Mouse (Mus musculus) kidney, adult 11 months (tissue): ENCODE results near the gene Baiap3.

Experiments used
- DNase-seq: peaks from one replicate; pipeline ENCODE4 v3.0.0; 2022

Gene Baiap3

GRCm38 (mm10) chr17:25202401-25202800 lies 53.8 kb downstream of the Baiap3 start:
- no peak for DNase-seq
